Mouse (Mus musculus) cerebellum, adult 11-12 months (tissue): ENCODE data around the gene Atxn1.
A peak's percentile ranks its signal among the peaks of the same experiment; 100 is the strongest.

Source experiments
- DNase-seq: peaks from one replicate; pipeline ENCODE4 v3.0.0; 2022

Gene Atxn1

GRCm38 (mm10) chr13:45614762-45615161, 350.0 kb downstream of the Atxn1 start:
- no peak for DNase-seq

GRCm38 (mm10) chr13:45613346-45613745, 351.5 kb downstream of the Atxn1 start:
- DNase-seq: peak; percentile 27

- DNase-seq: no peak
These were observed 353.3 kb downstream of the Atxn1 start for GRCm38 (mm10) chr13:45611554-45611953.

GRCm38 (mm10) chr13:45609461-45609860, 355.3 kb downstream of the Atxn1 start:
- no peak for DNase-seq

- DNase-seq: no peak
These were observed 356.2 kb downstream of the Atxn1 start for GRCm38 (mm10) chr13:45608593-45608992.

- no peak for DNase-seq
These were observed 356.9 kb downstream of the Atxn1 start for GRCm38 (mm10) chr13:45607946-45608345.

GRCm38 (mm10) chr13:45603636-45604035, 361.2 kb downstream of the Atxn1 start:
- no peak for DNase-seq

GRCm38 (mm10) chr13:45600443-45600842, 364.4 kb downstream of the Atxn1 start:
- no peak for DNase-seq

- no peak for DNase-seq
These were observed 365.0 kb downstream of the Atxn1 start for GRCm38 (mm10) chr13:45599831-45600230.

GRCm38 (mm10) chr13:45595416-45595815, 369.4 kb downstream of the Atxn1 start:
- no peak for DNase-seq

GRCm38 (mm10) chr13:45593914-45594313, 370.9 kb downstream of the Atxn1 start:
- no peak for DNase-seq

- DNase-seq: no peak
These were observed 373.9 kb downstream of the Atxn1 start for GRCm38 (mm10) chr13:45590898-45591297.

GRCm38 (mm10) chr13:45583061-45583460, 381.7 kb downstream of the Atxn1 start:
- no peak for DNase-seq

- DNase-seq: no peak
These were observed 382.5 kb downstream of the Atxn1 start for GRCm38 (mm10) chr13:45582294-45582693.

GRCm38 (mm10) chr13:45579751-45580150, 385.1 kb downstream of the Atxn1 start:
- DNase-seq: no peak

GRCm38 (mm10) chr13:45577784-45578183, 387.0 kb downstream of the Atxn1 start:
- no peak for DNase-seq

GRCm38 (mm10) chr13:45577366-45577765, 387.4 kb downstream of the Atxn1 start:
- no peak for DNase-seq

GRCm38 (mm10) chr13:45576185-45576584, 388.6 kb downstream of the Atxn1 start:
- no peak for DNase-seq

GRCm38 (mm10) chr13:45572768-45573167, 392.0 kb downstream of the Atxn1 start:
- no peak for DNase-seq

GRCm38 (mm10) chr13:45571795-45572262, 393.0 kb downstream of the Atxn1 start:
- DNase-seq: peak; percentile 76

- peak; percentile 70 for DNase-seq
These were observed 394.9 kb downstream of the Atxn1 start for GRCm38 (mm10) chr13:45569932-45570331.

- DNase-seq: no peak
These were observed 399.9 kb downstream of the Atxn1 start for GRCm38 (mm10) chr13:45564946-45565345.

- DNase-seq: no peak
These were observed 402.8 kb downstream of the Atxn1 start for GRCm38 (mm10) chr13:45562011-45562410.

GRCm38 (mm10) chr13:45560543-45560942, 404.3 kb downstream of the Atxn1 start:
- no peak for DNase-seq

GRCm38 (mm10) chr13:45559258-45559657, 405.6 kb downstream of the Atxn1 start:
- DNase-seq: no peak

- DNase-seq: no peak
These were observed 406.4 kb downstream of the Atxn1 start for GRCm38 (mm10) chr13:45558367-45558766.
